Mouse (Mus musculus): ENCODE measurements around the gene Kif18b. TPM values are rescaled to one million over a fixed set of nuclear protein-coding genes. Genes with fewer than 3 reads are reported as not detected.
A peak's percentile ranks its signal among the peaks of the same experiment; 100 is the strongest.

Kif18b gene
- polyA plus RNA-seq, 1 experiment = 18.4 TPM

GRCm38 (mm10) chr11:102962861-102963245, 37.9 kb upstream of the Kif18b start:
- Histone ChIP-seq H3K27me3 (ENCODE audit: control insufficient read depth, insufficient read depth, insufficient read length) (no peaks in the 10 kb centered on the region), H3K79me2 (ENCODE audit: control insufficient read depth, insufficient read depth) (no peaks in the 10 kb centered on the region)

GRCm38 (mm10) chr11:102961082-102961481, 36.2 kb upstream of the Kif18b start:
- H3K4me3 ChIP-seq = no peak overlapping the region
- H3K4me2 ChIP-seq (ENCODE audit: low read depth) = no peak overlapping the region
- H3K27me3 ChIP-seq (ENCODE audit: control insufficient read depth, insufficient read depth, insufficient read length) = no peaks in the 10 kb centered on the region
- no peak overlapping the region for H3ac ChIP-seq (ENCODE audit: control insufficient read depth, insufficient read length)
- H3K36me3 ChIP-seq (ENCODE audit: control insufficient read depth, insufficient read depth) = no peaks in the 10 kb centered on the region
- no peak for TF ChIP-seq MYOG (IDR thresholded peaks at IDR 0.05; ENCODE audit: control insufficient read depth in 1 of 3, insufficient read depth in 1 of 3, insufficient read length in 2 of 3, low read depth in 2 of 3)
- no peaks in the 10 kb centered on the region for H3K79me2 ChIP-seq (ENCODE audit: control insufficient read depth, insufficient read depth)

More at GRCm38 (mm10) chr11:102962861-102963245, 37.9 kb upstream of the Kif18b start:
- Histone ChIP-seq H3ac (ENCODE audit: control insufficient read depth, insufficient read length) (no peak overlapping the region), H3K4me3 (no peak overlapping the region), H3K36me3 (ENCODE audit: control insufficient read depth, insufficient read depth) (no peaks in the 10 kb centered on the region), H3K4me2 (ENCODE audit: low read depth) (no peak overlapping the region)
- TF ChIP-seq CEBPB (IDR thresholded peaks at IDR 0.05; ENCODE audit: insufficient read depth, poor library complexity, severe bottlenecking) = no peak
- TF ChIP-seq TCF12 (IDR thresholded peaks at IDR 0.05; ENCODE audit: insufficient read depth, poor library complexity, severe bottlenecking) = no peak
- TF ChIP-seq POLR2A (IDR thresholded peaks at IDR 0.05; ENCODE audit: insufficient read length, low read depth) = no peak
- TF ChIP-seq E2F4 (IDR thresholded peaks at IDR 0.05; ENCODE audit: insufficient read depth) = no peak
- TF ChIP-seq USF1 (IDR thresholded peaks at IDR 0.05; ENCODE audit: low read depth) = no peak
- TF ChIP-seq MYOD1 (IDR thresholded peaks at IDR 0.05; ENCODE audit: control insufficient read depth in 1 of 3, insufficient read length in 2 of 3, low read depth in 2 of 3) = no peak

DNA sequence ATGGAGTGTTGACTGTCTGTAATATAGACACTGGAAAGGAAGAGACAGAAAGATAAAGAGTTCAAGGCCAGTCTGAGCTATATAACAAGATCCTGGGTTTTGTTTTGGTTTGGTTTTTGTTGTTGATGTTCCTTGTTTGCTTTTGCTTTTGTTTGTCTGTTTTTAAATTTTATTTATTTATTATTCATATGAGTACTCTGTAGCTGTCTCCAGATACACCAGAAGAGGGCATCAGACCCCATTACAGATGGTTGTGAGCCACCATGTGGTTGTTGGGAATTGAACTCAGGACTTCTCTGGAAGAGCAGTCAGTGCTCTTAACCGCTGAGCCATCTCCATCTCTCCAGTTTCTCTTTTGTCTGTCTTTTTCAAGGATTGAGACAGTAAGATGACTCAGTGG, 33.9 kb upstream of the Kif18b start:
- TF ChIP-seq SRF (IDR thresholded peaks at IDR 0.05; ENCODE audit: control insufficient read depth, insufficient read length, low read depth) = no peak
- no peak for TF ChIP-seq TCF3 (IDR thresholded peaks at IDR 0.05; ENCODE audit: insufficient read length, low read depth)
- no peak for TF ChIP-seq CEBPB (IDR thresholded peaks at IDR 0.05; ENCODE audit: insufficient read depth, poor library complexity, severe bottlenecking)
- H3K36me3 ChIP-seq (ENCODE audit: control insufficient read depth, insufficient read depth) = no peaks in the 10 kb centered on the region
- H3K4me3 ChIP-seq = no peak overlapping the region
- no peaks in the 10 kb centered on the region for H3K79me2 ChIP-seq (ENCODE audit: control insufficient read depth, insufficient read depth)
- no peaks in the 10 kb centered on the region for H3K27me3 ChIP-seq (ENCODE audit: control insufficient read depth, insufficient read depth, insufficient read length)
- no peak overlapping the region for H3ac ChIP-seq (ENCODE audit: control insufficient read depth, insufficient read length)
- H3K4me2 ChIP-seq (ENCODE audit: low read depth) = no peak overlapping the region

GRCm38 (mm10) chr11:102958431-102958830, 33.5 kb upstream of the Kif18b start:
- Histone ChIP-seq H3K27me3 (ENCODE audit: control insufficient read depth, insufficient read depth, insufficient read length) (no peaks in the 10 kb centered on the region), H3K79me2 (ENCODE audit: control insufficient read depth, insufficient read depth) (no peaks in the 10 kb centered on the region), H3ac (ENCODE audit: control insufficient read depth, insufficient read length) (no peak overlapping the region), H3K4me3 (no peak overlapping the region), H3K36me3 (ENCODE audit: control insufficient read depth, insufficient read depth) (no peaks in the 10 kb centered on the region), H3K4me2 (ENCODE audit: low read depth) (no peak overlapping the region)
- TF ChIP-seq TCF3 (IDR thresholded peaks at IDR 0.05; ENCODE audit: insufficient read length, low read depth) (no peak), TCF12 (IDR thresholded peaks at IDR 0.05; ENCODE audit: insufficient read depth, poor library complexity, severe bottlenecking) (no peak), CEBPB (IDR thresholded peaks at IDR 0.05; ENCODE audit: insufficient read depth, poor library complexity, severe bottlenecking) (no peak), MAX (IDR thresholded peaks at IDR 0.05; ENCODE audit: low read depth) (no peak), E2F4 (IDR thresholded peaks at IDR 0.05; ENCODE audit: insufficient read depth) (no peak), SRF (IDR thresholded peaks at IDR 0.05; ENCODE audit: control insufficient read depth, insufficient read length, low read depth) (no peak), POLR2AphosphoS2 (IDR thresholded peaks at IDR 0.05; ENCODE audit: insufficient read length, low read depth) (no peak), POLR2A (IDR thresholded peaks at IDR 0.05; ENCODE audit: insufficient read length, low read depth) (no peak), REST (IDR thresholded peaks at IDR 0.05; ENCODE audit: insufficient read depth, insufficient read length) (no peak), MYOD1 (IDR thresholded peaks at IDR 0.05; ENCODE audit: control insufficient read depth in 1 of 3, insufficient read length in 2 of 3, low read depth in 2 of 3) (no peak), USF1 (IDR thresholded peaks at IDR 0.05; ENCODE audit: low read depth) (no peak)

DNA sequence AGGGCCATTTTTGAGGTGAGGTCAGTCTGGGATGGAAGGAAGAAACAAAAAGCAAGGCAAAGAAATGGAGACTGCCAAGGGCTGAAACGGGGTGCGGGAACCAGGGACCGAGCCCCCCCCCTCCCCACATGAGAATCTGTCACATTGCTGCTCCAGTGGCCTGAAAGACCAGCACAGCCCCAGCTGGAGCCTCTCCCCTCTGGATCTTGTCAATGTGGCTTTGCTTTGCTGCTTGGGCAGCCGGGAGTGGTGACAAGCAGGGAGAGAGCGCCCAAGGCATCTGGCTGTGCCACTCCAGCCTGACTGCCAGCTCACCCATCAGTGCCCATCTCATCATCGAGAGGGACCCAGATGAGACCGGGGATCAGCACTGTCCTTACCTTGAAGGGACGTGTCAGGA, 32.8 kb upstream of the Kif18b start:
- no peak overlapping the region for H3K4me3 ChIP-seq
- no peaks in the 10 kb centered on the region for H3K27me3 ChIP-seq (ENCODE audit: control insufficient read depth, insufficient read depth, insufficient read length)
- H3K79me2 ChIP-seq (ENCODE audit: control insufficient read depth, insufficient read depth) = no peaks in the 10 kb centered on the region
- H3ac ChIP-seq (ENCODE audit: control insufficient read depth, insufficient read length) = no peak overlapping the region
- peak in 1 of 3 experiments; percentile 18 for TF ChIP-seq MYOD1 (IDR thresholded peaks at IDR 0.05; ENCODE audit: control insufficient read depth in 1 of 3, insufficient read length in 2 of 3, low read depth in 2 of 3)
- no peak for TF ChIP-seq TCF12 (IDR thresholded peaks at IDR 0.05; ENCODE audit: insufficient read depth, poor library complexity, severe bottlenecking)
- no peaks in the 10 kb centered on the region for H3K36me3 ChIP-seq (ENCODE audit: control insufficient read depth, insufficient read depth)
- H3K4me2 ChIP-seq (ENCODE audit: low read depth) = no peak overlapping the region

- Histone ChIP-seq H3K36me3 (ENCODE audit: control insufficient read depth, insufficient read depth) (no peaks in the 10 kb centered on the region), H3K4me2 (ENCODE audit: low read depth) (peak overlapping the region; percentile 16), H3K79me2 (ENCODE audit: control insufficient read depth, insufficient read depth) (no peaks in the 10 kb centered on the region), H3K27me3 (ENCODE audit: control insufficient read depth, insufficient read depth, insufficient read length) (no peaks in the 10 kb centered on the region), H3K4me3 (no peak overlapping the region), H3ac (ENCODE audit: control insufficient read depth, insufficient read length) (no peak overlapping the region)
- no peak for TF ChIP-seq TCF12 (IDR thresholded peaks at IDR 0.05; ENCODE audit: insufficient read depth, poor library complexity, severe bottlenecking)
- peak; percentile 50 to 81 (median 73) for TF ChIP-seq MYOD1 (IDR thresholded peaks at IDR 0.05; ENCODE audit: control insufficient read depth in 1 of 3, insufficient read length in 2 of 3, low read depth in 2 of 3)
- peak in 2 of 3 experiments; percentile 37 to 60 for TF ChIP-seq MYOG (IDR thresholded peaks at IDR 0.05; ENCODE audit: control insufficient read depth in 1 of 3, insufficient read depth in 1 of 3, insufficient read length in 2 of 3, low read depth in 2 of 3)
- TF ChIP-seq MAX (IDR thresholded peaks at IDR 0.05; ENCODE audit: low read depth) = no peak
These were observed 32.2 kb upstream of the Kif18b start for GRCm38 (mm10) chr11:102956962-102957614.
